ENCODE assay signal across 8 mouse cellular contexts in genomic region chr1:178449172-178449571, GRCm38 (mm10). TPM values are rescaled to one million over a fixed set of nuclear protein-coding genes. Genes with fewer than 3 reads are reported as not detected.
DNase-seq lines count a peak whose midpoint lies in the region; ATAC-seq and TF ChIP-seq lines count a peak whose summit lies in the region.

No protein-coding gene starts in this region.

- no peaks in the 10 kb centered on the region for H3K4me1 ChIP-seq in hindbrain, embryonic 10.5 days (replicated peaks)
- H3K4me1 ChIP-seq in lung, postnatal 0 days (ENCODE audit: insufficient read depth, low read depth, low read length) = no peaks in the 10 kb centered on the region

- no peak for TF ChIP-seq EP300 in lung, postnatal 0 days (IDR thresholded peaks at IDR 0.05)

- peak; percentile 79 for DNase-seq in MN1 (ENCODE audit: low spot score)
- DNase-seq in cerebellum, adult 8-10 months = peak; percentile 80
- DNase-seq in frontal cortex, adult 2 months (ENCODE audit: extremely low spot score in 1 of 2, low spot score in 1 of 2) = peak; percentile 42 to 86
- peak; percentile 79 for DNase-seq in hindbrain, embryonic 10.5 days (ENCODE audit: low spot score)
- DNase-seq in layer of hippocampus, adult 8-10 months (ENCODE audit: low spot score in 2 of 2) = peak; percentile 67 to 79
- peak; percentile 76 for DNase-seq in lung, postnatal 0 days (ENCODE audit: low spot score)
- DNase-seq in retina, adult 2 months (ENCODE audit: low read depth, low spot score) = peak; percentile 62
- peak; percentile 75 for DNase-seq in thymus, postnatal 14 days

- H3K4me2 ChIP-seq in lung, postnatal 0 days (replicated peaks; ENCODE audit: low read depth, low read length) = no peak overlapping the region

- WGBS in hindbrain, embryonic 10.5 days = 25% methylated on average over 3 of the region's 3 CpGs
- 20% methylated on average over 3 of the region's 3 CpGs for WGBS in lung, postnatal 0 days

- peak; percentile 95 for TF ChIP-seq CTCF in lung, postnatal 0 days (IDR thresholded peaks at IDR 0.05)

- H3K27ac ChIP-seq in hindbrain, embryonic 10.5 days = no peak overlapping the region
- H3K27ac ChIP-seq in lung, postnatal 0 days (ENCODE audit: low read length) = no peak overlapping the region

- ATAC-seq in lung, postnatal 0 days = peak; percentile 77

- no peaks in the 10 kb centered on the region for H3K9me3 ChIP-seq in hindbrain, embryonic 10.5 days
- H3K9me3 ChIP-seq in lung, postnatal 0 days (ENCODE audit: low read length) = no peaks in the 10 kb centered on the region

- H3K9ac ChIP-seq in lung, postnatal 0 days (replicated peaks; ENCODE audit: low read depth) = no peak overlapping the region

- H3K4me3 ChIP-seq in hindbrain, embryonic 10.5 days = no peak overlapping the region
- no peak overlapping the region for H3K4me3 ChIP-seq in lung, postnatal 0 days (ENCODE audit: low read depth, low read length)

- no peaks in the 10 kb centered on the region for H3K27me3 ChIP-seq in hindbrain, embryonic 10.5 days (ENCODE audit: insufficient read depth, poor library complexity, severe bottlenecking)
- no peaks in the 10 kb centered on the region for H3K27me3 ChIP-seq in lung, postnatal 0 days (replicated peaks; ENCODE audit: insufficient read depth, low read length)

- no peaks in the 10 kb centered on the region for H3K36me3 ChIP-seq in hindbrain, embryonic 10.5 days
- H3K36me3 ChIP-seq in lung, postnatal 0 days (ENCODE audit: insufficient read depth, low read length) = no peaks in the 10 kb centered on the region

RNA-seq across cellular contexts. Expression of gene Efcab2, which starts 43.3 kb away (rescaled TPM):
- polyA plus RNA-seq in frontal cortex, adult 2 months (2012; rRNA removed) = 8.0 and 9.0 TPM in 2 replicates
- polyA plus RNA-seq in hindbrain, embryonic 10.5 days (2016; fragmentation: Nextera tagmentation; extraction: Ambion mirVana) = 7.0 and 7.9 TPM in 2 replicates
- 10 to 100 TPM; 11.3 to 12.4 (median 11.5) TPM for total RNA-seq in layer of hippocampus, adult 8-10 months (2022)
- 5.3 and 6.3 TPM in 2 replicates for polyA plus RNA-seq in lung, postnatal 0 days (2015; fragmentation: Nextera tagmentation; extraction: Ambion mirVana)
